Mouse (Mus musculus) neural tube, embryonic 13.5 days (tissue): ENCODE data around the gene Ube2u. TPM values are rescaled to one million over a fixed set of nuclear protein-coding genes. Genes with fewer than 3 reads are reported as not detected.

Source experiments
- ATAC-seq: fragments of 200-750 bp; cut with Nextera tagmentation; 2 replicates; pipeline ENCODE4 v1.8.0; 2017; ENCODE audit warnings: low read depth, mild to moderate bottlenecking, moderate TSS enrichment, moderate library complexity
- H3K27ac ChIP-seq: fragments of 300-500 bp; sonication (generic); replicated peaks from 2 replicates; pipeline ENCODE4 v1.5.1; 2015; ENCODE audit warnings: moderate library complexity, mild to moderate bottlenecking, inconsistent platforms
- H3K27me3 ChIP-seq: fragments of 300-500 bp; sonication (generic); 2 replicates; pipeline ENCODE4 v1.6.1; 2015; ENCODE audit warnings: mild to moderate bottlenecking, inconsistent platforms
- H3K36me3 ChIP-seq: fragments of 300-500 bp; sonication (generic); 2 replicates; pipeline ENCODE4 v1.6.1; 2015; ENCODE audit warnings: mild to moderate bottlenecking, inconsistent platforms
- H3K4me1 ChIP-seq: fragments of 300-500 bp; sonication (generic); replicated peaks from 2 replicates; pipeline ENCODE4 v1.6.1; 2015; ENCODE audit warnings: inconsistent platforms
- H3K4me2 ChIP-seq: fragments of 300-500 bp; sonication (generic); 2 replicates; pipeline ENCODE4 v1.6.1; 2015; ENCODE audit warnings: inconsistent platforms, mild to moderate bottlenecking, moderate library complexity
- H3K4me3 ChIP-seq: fragments of 300-500 bp; sonication (generic); 2 replicates; pipeline ENCODE4 v1.5.1; 2015; ENCODE audit warnings: mild to moderate bottlenecking, inconsistent platforms
- H3K9ac ChIP-seq: fragments of 300-500 bp; sonication (generic); 2 replicates; pipeline ENCODE4 v1.6.1; 2015; ENCODE audit warnings: moderate library complexity, mild to moderate bottlenecking, inconsistent platforms
- H3K9me3 ChIP-seq: fragments of 300-500 bp; sonication (generic); 2 replicates; pipeline ENCODE4 v1.6.1; 2016; ENCODE audit warnings: inconsistent platforms
- WGBS: fragments of 180-500 bp; shearing (Covaris S2); methylation state at CpG from one replicate; pipeline ENCODE4 v1.1.7; 2015; 5-methylcytosine and 5-hydroxymethylcytosine counted together
- polyA plus RNA-seq: library from polyadenylated mRNA; unstranded; fragments of >200 nt; fragmentation: Nextera tagmentation; extraction: Ambion mirVana; gene quantifications from 2 replicates; pipeline ENCODE4 v1.2.1, GENCODE M21; 2015

Gene Ube2u
- polyA plus RNA-seq, 1 experiment from 2014 or later: 0.17 TPM

DNA sequence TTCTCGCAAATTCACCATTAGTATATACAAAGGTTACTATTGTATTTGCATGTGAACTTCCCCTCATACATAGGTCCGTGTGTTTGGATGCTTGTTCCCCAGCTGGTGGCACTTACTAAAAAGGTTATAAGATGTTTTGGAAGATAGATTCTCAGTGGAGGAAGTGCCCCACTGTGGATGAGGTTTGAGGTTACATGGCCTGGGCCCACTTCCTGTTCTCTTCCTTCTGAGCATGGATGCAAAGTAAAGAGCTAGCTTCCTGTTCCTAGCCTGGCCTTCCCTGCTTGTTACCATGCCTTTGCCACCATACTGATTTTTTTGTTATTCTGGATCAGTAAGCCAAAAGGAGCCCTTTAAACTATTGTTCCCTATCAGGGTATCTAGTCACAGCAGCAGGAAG lies 24.7 kb downstream of the Ube2u start:
- no peak for ATAC-seq
- Histone ChIP-seq H3K9ac (no peak overlapping the region), H3K4me2 (no peak overlapping the region), H3K4me1 (no peaks in the 10 kb centered on the region), H3K27me3 (no peaks in the 10 kb centered on the region), H3K9me3 (no peaks in the 10 kb centered on the region; the same call in 1 of the 2 replicates), H3K4me3 (no peak overlapping the region), H3K36me3 (no peaks in the 10 kb centered on the region), H3K27ac (no peak overlapping the region)
- 77% methylated on average over 2 of the region's 2 CpGs for WGBS

DNA sequence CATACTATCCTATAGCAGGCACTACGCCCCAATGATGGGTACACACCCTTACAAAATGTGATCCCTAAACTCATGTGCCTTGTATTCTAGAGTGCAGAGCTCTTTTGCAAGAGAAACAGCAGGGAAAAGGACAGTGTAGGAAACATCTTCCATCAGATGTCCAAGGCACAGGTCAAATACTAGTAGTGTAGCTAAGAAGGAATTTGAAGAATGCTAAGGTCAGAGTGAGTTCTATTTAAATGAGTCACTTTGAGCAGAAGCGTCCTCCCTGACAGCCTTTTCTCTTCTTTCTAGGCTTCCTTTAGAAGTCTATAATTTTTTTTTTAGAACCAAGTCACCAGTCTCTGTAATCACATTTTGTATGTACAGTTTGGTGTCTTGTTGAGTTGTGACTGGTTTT lies 39.0 kb downstream of the Ube2u start:
- H3K4me1 ChIP-seq: peaks cover 2% of the 10 kb centered on the region
- H3K27me3 ChIP-seq: peaks cover 13% of the 10 kb centered on the region; the same call in 1 of the 2 replicates
- no peak overlapping the region for H3K4me3 ChIP-seq
- no peak overlapping the region for H3K27ac ChIP-seq
- no peak overlapping the region for H3K9ac ChIP-seq
- no peak for ATAC-seq
- H3K36me3 ChIP-seq: no peaks in the 10 kb centered on the region
- H3K9me3 ChIP-seq: no peaks in the 10 kb centered on the region
- 89% methylated on average over 2 of the region's 2 CpGs for WGBS
- no peak overlapping the region for H3K4me2 ChIP-seq

DNA sequence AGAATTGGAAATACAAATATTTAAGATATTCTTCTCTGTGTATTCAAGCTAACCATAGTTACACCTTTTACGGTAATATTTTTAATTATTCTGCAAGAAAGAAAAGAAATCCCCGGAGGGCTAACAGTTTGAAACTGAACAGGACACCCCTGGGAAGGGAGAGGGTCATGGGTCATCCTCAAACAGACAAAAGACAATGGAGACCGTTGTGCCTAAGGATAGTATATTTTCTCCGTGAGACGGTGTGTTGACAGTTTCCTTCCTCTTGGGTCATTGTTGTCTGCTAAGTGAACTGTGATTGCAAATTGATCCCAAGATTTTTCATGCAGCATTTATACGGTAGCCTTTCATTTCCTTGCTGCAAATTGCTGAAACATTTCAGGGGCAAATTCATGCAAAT lies 43.9 kb downstream of the Ube2u start:
- Histone ChIP-seq H3K27me3 (peaks cover 55% of the 10 kb centered on the region), H3K36me3 (no peaks in the 10 kb centered on the region), H3K9ac (no peak overlapping the region), H3K9me3 (no peaks in the 10 kb centered on the region), H3K27ac (no peak overlapping the region), H3K4me2 (no peak overlapping the region), H3K4me1 (peaks cover 15% of the 10 kb centered on the region), H3K4me3 (no peak overlapping the region)
- WGBS: 4% methylated on average over 6 of the region's 6 CpGs
- no peak for ATAC-seq

DNA sequence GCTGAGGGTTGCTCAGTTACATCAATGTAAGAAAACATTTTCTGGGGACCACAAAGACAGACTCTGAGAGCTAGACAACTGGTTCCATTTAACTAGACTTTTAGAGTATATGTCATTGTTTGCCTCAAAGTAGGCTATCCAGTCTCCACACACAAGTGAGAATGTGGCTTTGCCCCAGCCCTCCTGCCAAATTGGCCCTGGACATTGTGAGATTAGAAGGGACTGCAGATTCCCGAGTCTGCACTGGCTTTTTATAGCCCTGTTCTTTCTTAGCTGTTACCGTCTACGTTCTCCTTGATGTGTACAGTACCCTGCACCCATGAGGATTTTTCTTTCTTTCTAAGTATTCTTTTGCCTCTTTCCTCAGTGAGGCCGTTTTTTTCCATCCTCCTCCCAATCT lies 46.1 kb downstream of the Ube2u start:
- H3K4me3 ChIP-seq: no peak overlapping the region
- H3K27me3 ChIP-seq: peaks cover 75% of the 10 kb centered on the region
- no peak for ATAC-seq
- peaks cover 21% of the 10 kb centered on the region for H3K4me1 ChIP-seq
- H3K4me2 ChIP-seq: no peak overlapping the region
- H3K9ac ChIP-seq: no peak overlapping the region
- H3K36me3 ChIP-seq: no peaks in the 10 kb centered on the region
- H3K9me3 ChIP-seq: no peaks in the 10 kb centered on the region
- 22% methylated on average over 4 of the region's 4 CpGs for WGBS
- no peak overlapping the region for H3K27ac ChIP-seq

DNA sequence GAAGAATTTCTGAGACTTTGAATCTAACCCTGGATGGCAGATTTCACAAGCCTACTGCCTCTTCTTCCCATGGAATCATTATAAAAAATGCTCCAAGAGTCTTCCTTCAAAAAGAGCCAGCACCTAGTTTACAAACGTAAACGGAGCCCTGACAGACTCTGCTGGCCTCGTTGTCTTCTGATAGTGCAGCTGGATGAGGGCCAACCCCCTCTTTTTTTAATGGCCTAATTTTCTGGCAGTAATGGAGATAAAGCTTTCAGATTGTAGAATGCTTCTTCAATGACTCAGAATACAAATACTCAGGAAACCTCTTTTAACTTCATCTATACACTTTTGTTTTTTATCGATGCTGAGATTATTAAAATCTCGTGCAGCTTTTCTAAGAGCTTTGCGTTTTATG lies 47.6 kb downstream of the Ube2u start:
- Histone ChIP-seq H3K27me3 (peaks cover 62% of the 10 kb centered on the region), H3K4me1 (peaks cover 21% of the 10 kb centered on the region), H3K9ac (no peak overlapping the region), H3K9me3 (no peaks in the 10 kb centered on the region), H3K4me3 (no peak overlapping the region), H3K4me2 (peak overlapping the region; percentile 20; the same call in 1 of the 2 replicates), H3K27ac (no peak overlapping the region), H3K36me3 (no peaks in the 10 kb centered on the region)
- no peak for ATAC-seq
- 45% methylated on average over 6 of the region's 6 CpGs for WGBS

DNA sequence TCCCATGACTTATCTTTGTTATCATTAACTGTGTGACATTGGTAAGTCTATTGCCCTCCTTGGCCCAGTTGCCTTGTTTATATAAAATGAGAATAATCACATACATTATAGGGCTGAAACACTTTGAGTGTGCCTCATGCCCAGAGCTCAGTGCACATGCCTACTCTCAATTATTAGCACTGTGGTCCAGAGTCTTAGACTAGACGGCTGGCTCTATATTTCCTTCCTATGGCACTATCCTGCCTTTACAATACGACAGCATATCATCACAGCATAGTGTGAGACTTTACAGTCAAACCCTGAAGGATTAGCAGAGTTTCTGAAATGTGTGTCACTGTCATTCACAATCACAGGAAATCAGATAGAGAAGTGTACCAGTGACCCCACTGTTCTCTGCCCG lies 48.4 kb downstream of the Ube2u start:
- Histone ChIP-seq H3K4me3 (peak overlapping the region; percentile 14; the same call in 1 of the 2 replicates), H3K36me3 (no peaks in the 10 kb centered on the region), H3K9me3 (no peaks in the 10 kb centered on the region), H3K4me1 (peaks cover 21% of the 10 kb centered on the region), H3K27ac (no peak overlapping the region), H3K4me2 (peak overlapping the region; percentile 41), H3K27me3 (peaks cover 62% of the 10 kb centered on the region), H3K9ac (0 out of 2 replicates have a peak overlapping the region, but pooled peaks have one; percentile 23)
- 28% methylated on average over 3 of the region's 3 CpGs for WGBS
- ATAC-seq: no peak

DNA sequence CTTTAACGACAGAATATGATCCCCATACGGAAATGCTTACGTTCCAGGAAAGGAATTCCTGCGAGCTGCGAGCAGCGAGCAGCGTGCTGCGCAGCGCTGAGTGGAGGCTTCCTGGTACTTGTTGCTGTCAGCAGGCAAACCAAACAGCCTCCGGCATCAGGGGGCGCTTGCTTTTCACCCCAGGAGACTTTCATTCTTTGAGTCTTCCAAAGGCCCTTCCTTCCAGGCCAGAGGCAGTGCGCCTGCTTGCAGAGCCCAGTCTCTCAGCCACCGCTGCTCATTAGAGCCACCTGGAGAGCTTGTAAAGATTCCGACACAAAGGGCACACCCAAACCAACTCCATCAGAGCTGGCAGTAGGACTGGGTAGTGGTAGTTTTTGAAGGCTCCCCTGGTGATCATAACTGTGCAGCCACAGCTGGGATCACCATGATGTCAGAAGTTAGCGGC lies 48.9 kb downstream of the Ube2u start:
- Histone ChIP-seq H3K4me1 (peaks cover 19% of the 10 kb centered on the region), H3K9ac (0 out of 2 replicates have a peak overlapping the region, but pooled peaks have one; percentile 23), H3K9me3 (no peaks in the 10 kb centered on the region), H3K4me2 (peak overlapping the region; percentile 41), H3K36me3 (no peaks in the 10 kb centered on the region), H3K27ac (no peak overlapping the region), H3K4me3 (peak overlapping the region; percentile 14; the same call in 1 of the 2 replicates), H3K27me3 (peaks cover 62% of the 10 kb centered on the region)
- ATAC-seq: no peak
- WGBS: 5% methylated on average over 15 of the region's 15 CpGs

DNA sequence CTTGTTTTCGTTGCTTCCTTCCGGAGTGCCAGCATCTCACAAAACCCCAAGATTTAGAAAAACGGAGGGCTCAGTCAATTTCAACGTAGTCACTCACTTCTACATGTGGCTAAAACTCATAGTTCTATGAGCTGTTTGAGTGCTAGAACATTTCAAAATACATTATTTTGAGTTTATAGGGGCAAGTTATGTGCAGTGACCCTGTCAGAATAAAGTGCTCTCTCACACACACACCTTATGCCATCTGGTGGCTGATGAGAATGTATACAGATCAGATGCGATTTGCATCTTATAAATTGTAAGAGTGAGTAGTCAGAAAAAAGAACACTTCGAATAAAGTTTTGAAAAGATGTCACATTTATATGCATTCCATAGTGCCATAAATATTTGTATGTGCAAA lies 55.0 kb downstream of the Ube2u start:
- Histone ChIP-seq H3K36me3 (no peaks in the 10 kb centered on the region), H3K4me2 (no peak overlapping the region), H3K9me3 (no peaks in the 10 kb centered on the region), H3K4me1 (no peaks in the 10 kb centered on the region), H3K27me3 (peaks cover 9% of the 10 kb centered on the region; the same call in 1 of the 2 replicates), H3K27ac (no peak overlapping the region), H3K4me3 (no peak overlapping the region), H3K9ac (no peak overlapping the region)
- WGBS: 82% methylated on average over 6 of the region's 6 CpGs
- ATAC-seq: no peak

DNA sequence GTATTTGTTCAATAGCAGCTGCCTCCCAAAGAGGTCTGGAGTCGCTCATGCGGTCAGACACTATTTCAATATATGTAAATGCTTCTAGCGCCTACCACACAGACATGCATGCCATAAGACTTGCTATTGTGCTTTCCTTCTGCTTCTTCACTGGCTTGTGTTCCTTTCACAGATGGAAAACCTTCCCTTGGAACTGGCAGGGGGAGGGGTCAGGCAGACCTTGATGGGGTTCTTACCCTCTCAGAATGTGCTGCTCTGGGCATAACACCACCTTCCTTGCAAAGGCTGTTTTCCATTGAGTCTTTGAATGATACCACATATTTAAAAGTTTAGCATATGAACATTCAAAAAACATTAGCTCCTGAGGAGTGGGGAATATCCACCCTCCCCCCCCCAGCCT lies 56.3 kb downstream of the Ube2u start:
- ATAC-seq: no peak
- Histone ChIP-seq H3K36me3 (no peaks in the 10 kb centered on the region), H3K9ac (no peak overlapping the region), H3K4me2 (no peak overlapping the region), H3K4me1 (no peaks in the 10 kb centered on the region), H3K27ac (no peak overlapping the region), H3K27me3 (no peaks in the 10 kb centered on the region), H3K4me3 (no peak overlapping the region), H3K9me3 (no peaks in the 10 kb centered on the region)
- WGBS: 39% methylated on average over 3 of the region's 3 CpGs

DNA sequence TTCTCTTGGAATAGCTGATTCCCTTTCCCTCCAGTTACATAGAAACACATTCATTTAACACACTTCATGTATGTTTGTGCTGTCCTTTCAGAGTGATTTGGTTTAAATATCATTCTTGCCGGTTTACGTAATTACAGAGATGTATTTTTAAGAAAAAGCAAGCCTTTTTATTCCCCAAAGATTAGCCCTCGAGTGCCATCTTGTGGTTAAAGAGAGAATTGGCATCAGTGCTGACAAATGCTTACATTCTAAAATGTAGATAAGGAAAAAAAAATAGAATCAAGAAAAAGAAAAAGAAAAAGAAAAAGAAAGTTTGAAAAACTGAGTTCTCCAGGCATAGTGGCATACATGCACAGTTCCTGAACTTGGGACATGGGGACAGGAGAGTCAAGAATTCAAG lies 59.2 kb downstream of the Ube2u start:
- Histone ChIP-seq H3K27me3 (no peaks in the 10 kb centered on the region), H3K4me2 (no peak overlapping the region), H3K4me1 (no peaks in the 10 kb centered on the region), H3K27ac (no peak overlapping the region), H3K36me3 (no peaks in the 10 kb centered on the region), H3K9me3 (no peaks in the 10 kb centered on the region), H3K4me3 (no peak overlapping the region), H3K9ac (no peak overlapping the region)
- WGBS: 7% methylated on average over 3 of the region's 3 CpGs
- no peak for ATAC-seq

DNA sequence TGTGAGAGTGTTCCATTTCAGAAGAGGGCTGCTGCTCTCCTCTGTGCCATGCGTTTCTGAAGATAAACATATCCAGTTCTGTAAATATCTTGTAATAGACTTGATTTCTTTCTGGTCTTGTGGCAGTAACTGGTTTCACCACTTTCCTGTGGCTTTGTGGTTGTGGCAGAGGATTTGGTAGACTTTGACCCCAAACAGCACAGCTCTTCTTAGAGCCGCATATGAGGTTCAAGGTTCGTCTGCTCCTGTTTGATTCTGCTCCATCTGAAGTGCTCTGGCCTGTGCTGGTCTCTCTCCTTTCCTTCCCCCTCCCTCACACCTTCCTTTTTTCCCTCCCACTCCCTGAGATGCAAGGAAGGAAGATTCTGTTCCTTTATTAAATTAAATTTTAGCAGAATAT lies 60.8 kb downstream of the Ube2u start:
- no peak for ATAC-seq
- H3K4me2 ChIP-seq: no peak overlapping the region
- no peaks in the 10 kb centered on the region for H3K36me3 ChIP-seq
- whole genome bisulfite sequencing: 89% methylated on average over 3 of the region's 3 CpGs
- H3K27me3 ChIP-seq: no peaks in the 10 kb centered on the region
- no peak overlapping the region for H3K4me3 ChIP-seq
- H3K9ac ChIP-seq: no peak overlapping the region
- H3K4me1 ChIP-seq: no peaks in the 10 kb centered on the region
- no peaks in the 10 kb centered on the region for H3K9me3 ChIP-seq
- H3K27ac ChIP-seq: no peak overlapping the region

DNA sequence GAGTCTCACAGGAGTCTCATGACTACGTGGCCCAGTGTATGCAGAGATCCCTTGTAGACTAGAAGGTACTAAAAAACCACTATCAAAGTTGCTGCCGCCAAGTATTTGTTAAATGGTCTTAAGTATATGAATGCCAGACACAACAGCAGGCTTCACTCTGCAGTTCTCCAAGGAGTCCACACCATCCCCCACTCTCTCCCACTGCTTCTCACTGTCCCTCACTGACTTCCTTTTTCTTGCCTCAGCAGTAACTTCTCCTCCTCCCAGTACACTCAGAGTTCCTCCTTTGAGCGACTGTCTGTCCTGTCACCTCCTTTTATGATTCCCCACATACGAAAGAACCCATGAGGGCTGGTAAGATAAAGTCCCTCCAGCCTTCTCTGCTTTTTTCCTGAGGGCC lies 69.3 kb downstream of the Ube2u start:
- H3K4me1 ChIP-seq: no peaks in the 10 kb centered on the region
- H3K4me3 ChIP-seq: no peak overlapping the region
- no peaks in the 10 kb centered on the region for H3K9me3 ChIP-seq
- 64% methylated on average over 4 of the region's 4 CpGs for WGBS
- H3K36me3 ChIP-seq: no peaks in the 10 kb centered on the region
- H3K4me2 ChIP-seq: no peak overlapping the region
- H3K9ac ChIP-seq: no peak overlapping the region
- H3K27me3 ChIP-seq: no peaks in the 10 kb centered on the region
- H3K27ac ChIP-seq: no peak overlapping the region
- ATAC-seq: no peak

DNA sequence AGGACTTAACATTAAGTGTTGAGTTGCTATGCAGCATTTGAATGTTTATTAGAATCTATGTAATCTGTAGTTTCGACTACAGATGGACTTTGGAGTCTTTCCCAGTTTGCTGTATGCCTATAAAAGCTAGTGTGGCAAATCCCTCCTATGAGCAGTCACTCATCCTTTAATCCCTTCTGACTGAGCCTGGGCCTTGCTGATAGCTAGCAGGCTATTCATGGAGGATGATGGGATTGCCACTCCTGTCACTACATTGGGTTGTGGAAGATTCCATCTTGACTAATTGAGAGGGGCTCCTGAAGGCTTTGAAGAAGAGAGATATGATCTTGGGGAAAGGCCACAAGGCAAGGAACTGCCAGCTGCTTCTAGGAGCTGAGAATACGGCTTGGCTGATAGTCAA lies 74.6 kb downstream of the Ube2u start:
- no peaks in the 10 kb centered on the region for H3K9me3 ChIP-seq
- no peak overlapping the region for H3K9ac ChIP-seq
- no peaks in the 10 kb centered on the region for H3K27me3 ChIP-seq
- H3K27ac ChIP-seq: no peak overlapping the region
- H3K4me3 ChIP-seq: no peak overlapping the region
- no peaks in the 10 kb centered on the region for H3K4me1 ChIP-seq
- no peak for ATAC-seq
- 90% methylated on average over 2 of the region's 2 CpGs for WGBS
- H3K4me2 ChIP-seq: no peak overlapping the region
- H3K36me3 ChIP-seq: no peaks in the 10 kb centered on the region
